Mouse (Mus musculus): ENCODE measurements at regions not wholly inside any gene's neighbourhood (a gene's known extent, or its start where the extent isn't known, plus 50 kb on each side); places are given as distances from the start of the nearest gene placed in this dataset.

- no peaks in the 10 kb centered on the region for H3K9me3 ChIP-seq (replicated peaks; ENCODE audit: control insufficient read depth, insufficient read depth, low read length, poor library complexity, severe bottlenecking)
- H3K4me3 ChIP-seq (ENCODE audit: low read depth, low read length), result no peak overlapping the region
- no peaks in the 10 kb centered on the region for H3K4me1 ChIP-seq (ENCODE audit: control insufficient read depth, insufficient read depth, low read length)
- no peak for TF ChIP-seq EP300 (IDR thresholded peaks at IDR 0.05; ENCODE audit: insufficient read depth, low read depth, low read length)
- no peak for TF ChIP-seq CTCF (IDR thresholded peaks at IDR 0.05; ENCODE audit: low read depth, low read length)
- TF ChIP-seq POLR2A (IDR thresholded peaks at IDR 0.05; ENCODE audit: insufficient read depth, low read length), result no peak
- H3K27ac ChIP-seq (ENCODE audit: insufficient read depth, low read length), result no peak overlapping the region
- H3K9ac ChIP-seq (ENCODE audit: low read depth, poor library complexity, severe bottlenecking), result no peak overlapping the region
- no peaks in the 10 kb centered on the region for H3K36me3 ChIP-seq (ENCODE audit: control insufficient read depth, insufficient read depth, low read length, poor library complexity, severe bottlenecking)
- H3K27me3 ChIP-seq (ENCODE audit: control insufficient read depth, insufficient read depth, low read length, poor library complexity, severe bottlenecking), result no peaks in the 10 kb centered on the region
Measured at GRCm38 (mm10) chr16:25224801-25225200, 61.8 kb upstream of the Tprg start.
